In genomic region chr6:83327591-83328190, GRCm38 (mm10) we compare ENCODE assay signal across 1 mouse cellular context.
A peak's percentile ranks its signal among the peaks of the same experiment; 100 is the strongest.
TF ChIP-seq lines count a peak whose summit lies in the region.

No protein-coding gene starts in this region.

TF ChIP-seq in MEL, 35 proteins besides CTCF, POLR2A, EP300 and RAD21:
- no peak for TF ChIP-seq USF1 (IDR thresholded peaks at IDR 0.05; ENCODE audit: low read depth, low read length)
- no peak for TF ChIP-seq ZKSCAN1 (IDR thresholded peaks at IDR 0.05; ENCODE audit: low read depth, low read length)
- no peak for TF ChIP-seq POLR2AphosphoS2 (IDR thresholded peaks at IDR 0.05; ENCODE audit: low read length)
- peak; percentile 27; the same call in 1 of the 2 replicates for TF ChIP-seq MXI1 (IDR thresholded peaks at IDR 0.05; ENCODE audit: low read depth, low read length)
- TF ChIP-seq USF2 (IDR thresholded peaks at IDR 0.05; ENCODE audit: borderline replicate concordance in 1 of 2, insufficient read depth in 1 of 2, low read depth in 1 of 2, low read length in 2 of 2), result no peak
- TF ChIP-seq TBP (IDR thresholded peaks at IDR 0.05; ENCODE audit: low read depth, low read length), result no peak
- peak; percentile 51; the same call in 1 of the 2 replicates for TF ChIP-seq ZNF384 (IDR thresholded peaks at IDR 0.05; ENCODE audit: low read depth, low read length)
- no peak for TF ChIP-seq RCOR1 (IDR thresholded peaks at IDR 0.05; ENCODE audit: low read depth, low read length)
- TF ChIP-seq BHLHE40 (IDR thresholded peaks at IDR 0.05; ENCODE audit: borderline replicate concordance, low read depth, low read length), result no peak
